Mouse (Mus musculus): ENCODE data around the gene Mfsd11.

- no peak for TF ChIP-seq CTCF (IDR thresholded peaks at IDR 0.05; ENCODE audit: borderline replicate concordance, extremely low read depth, insufficient read depth, insufficient read length)
- no peak for TF ChIP-seq POLR2A (IDR thresholded peaks at IDR 0.05; ENCODE audit: borderline replicate concordance, extremely low read depth, insufficient read depth, insufficient read length, poor library complexity, severe bottlenecking)
Observed at GRCm38 (mm10) chr11:116821057-116821940, 30.9 kb upstream of the Mfsd11 start.
